Mouse (Mus musculus) inflammation-experienced regulatory T-cells, adult 16 weeks (primary cell): ENCODE measurements around the gene Ndufs3. TPM values are rescaled to one million over a fixed set of nuclear protein-coding genes. Genes with fewer than 3 reads are reported as not detected.

Experiments
- polyA plus RNA-seq: library from polyadenylated mRNA; unstranded; fragments of 100-300 nt; shearing (Covaris generic); gene quantifications from one replicate; pipeline ENCODE4 v1.2.1, GENCODE M21; 2017

Gene Ndufs3
- polyA plus RNA-seq: 168 TPM

DNA sequence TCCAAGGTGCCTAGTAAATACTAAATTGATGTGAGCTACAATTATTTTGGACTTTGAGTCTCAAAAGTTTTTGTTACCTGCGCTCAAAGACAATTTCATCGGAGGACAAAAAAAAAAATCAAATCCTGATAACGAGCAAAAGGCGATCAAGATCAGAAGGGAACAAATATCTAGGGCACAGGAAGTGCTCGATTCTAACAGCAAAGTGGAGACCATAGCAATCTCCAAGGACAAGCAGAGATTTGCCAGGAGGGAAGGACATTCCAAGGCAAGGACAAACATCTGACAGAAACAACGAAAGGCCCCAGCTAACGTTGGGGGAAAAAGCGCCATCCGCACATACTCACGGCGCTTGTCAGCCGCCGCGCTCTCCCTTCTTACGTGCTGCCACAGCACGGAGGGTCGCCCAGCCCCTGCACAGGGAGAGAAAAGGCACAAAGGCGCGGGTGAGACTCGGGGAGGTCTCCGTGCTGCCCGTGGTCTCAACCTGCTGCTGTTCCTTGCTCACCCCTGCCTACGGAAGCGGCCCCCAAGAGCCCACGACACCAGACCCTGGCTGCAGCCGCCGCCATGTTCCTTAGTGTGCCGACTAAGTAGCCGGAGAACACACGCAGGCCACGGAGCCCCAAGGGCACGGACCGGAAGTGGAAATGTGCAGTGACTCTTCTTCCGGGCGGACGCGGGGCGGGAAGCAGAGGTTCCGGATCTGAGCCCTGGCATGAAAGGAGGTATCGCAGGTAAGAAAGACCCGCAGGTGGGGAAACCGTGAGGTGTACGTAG lies at the start of gene Ndufs3, which contains the start of gene Kbtbd4:
Ndufs3 (minus strand) TSS at position 752 of the 780 bp plus-strand sequence.
Kbtbd4 (plus strand) TSS at position 665 of the 780 bp plus-strand sequence.

GRCm38 (mm10) chr2:90940233-90941229 lies 35.9 kb upstream of the Ndufs3 start, which contains the start of gene Celf1:
Celf1 (plus strand) TSS chr2:90940382.

GRCm38 (mm10) chr2:90885218-90886041 lies 19.2 kb downstream of the Ndufs3 start, which contains the start of gene C1qtnf4:
C1qtnf4 (plus strand) TSS chr2:90885860.

DNA sequence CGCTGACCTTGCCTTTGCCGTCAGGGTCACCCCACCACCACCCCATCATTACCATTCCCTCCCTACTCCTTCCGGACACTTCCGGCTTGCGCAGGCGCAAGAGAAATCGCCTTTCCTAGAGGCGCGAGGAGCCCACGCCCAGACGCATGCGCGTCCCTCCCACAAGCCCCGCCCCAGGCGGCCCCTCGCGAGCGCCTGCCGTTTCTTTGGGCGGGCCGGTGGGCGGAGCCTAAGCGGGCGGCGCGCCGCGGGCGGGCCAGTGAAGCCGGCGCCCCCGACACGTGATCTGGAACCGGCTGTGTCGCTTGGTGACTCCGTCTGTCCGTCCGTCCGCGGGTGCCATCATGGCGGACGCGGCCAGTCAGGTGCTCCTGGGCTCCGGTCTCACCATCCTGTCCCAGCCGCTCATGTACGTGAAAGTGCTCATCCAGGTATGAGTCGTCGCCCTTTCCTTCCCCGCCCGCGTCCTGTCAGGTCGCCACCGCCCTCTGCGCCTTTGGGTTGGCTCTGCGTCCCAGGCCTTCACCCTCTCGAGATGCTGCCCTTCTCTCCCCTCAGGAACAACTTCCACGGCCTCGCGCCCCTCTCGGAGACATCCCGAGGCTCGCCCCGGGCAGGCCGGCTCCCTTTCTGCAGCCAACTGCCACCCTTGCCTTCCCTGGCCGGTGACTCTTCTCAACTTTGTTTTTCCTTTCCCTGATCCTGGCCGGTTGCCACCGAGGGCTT lies 57.5 kb downstream of the Ndufs3 start, which contains the start of gene Mtch2:
Mtch2 (plus strand) TSS at position 201 of the 726 bp plus-strand sequence.

Other genes with a start within 250 kb of the Ndufs3 start
- 49.7 TPM for gene Nup160, start 227.6 kb downstream of the Ndufs3 start, polyA plus RNA-seq
- 90.5 TPM for gene Fnbp4, start 159.5 kb downstream of the Ndufs3 start, polyA plus RNA-seq
- gene Agbl2, start 122.1 kb downstream of the Ndufs3 start, polyA plus RNA-seq: not detected
- 151 TPM for gene Mtch2, start 57.7 kb downstream of the Ndufs3 start, polyA plus RNA-seq
- gene C1qtnf4, start 19.0 kb downstream of the Ndufs3 start, polyA plus RNA-seq: 2.3 TPM
- gene Kbtbd4, start 87 bp downstream of the Ndufs3 start, polyA plus RNA-seq: 55.7 TPM
- gene Celf1, start 35.6 kb upstream of the Ndufs3 start, polyA plus RNA-seq: 60.4 TPM
- gene Rapsn, start 130.8 kb upstream of the Ndufs3 start, polyA plus RNA-seq: 5.3 TPM
- gene Psmc3, start 149.2 kb upstream of the Ndufs3 start, polyA plus RNA-seq: 292 TPM
- gene Slc39a13, start 165.6 kb upstream of the Ndufs3 start, polyA plus RNA-seq: 49.2 TPM
- 1.3 TPM for gene Spi1, start 177.6 kb upstream of the Ndufs3 start, polyA plus RNA-seq
- gene Mybpc3, start 213.3 kb upstream of the Ndufs3 start, polyA plus RNA-seq: not detected